In genomic region chr7:126860987-126861386, GRCm38 (mm10) we compare ENCODE assay signal across 8 mouse cellular contexts. TPM values are rescaled to one million over a fixed set of nuclear protein-coding genes. Genes with fewer than 3 reads are reported as not detected.
DNase-seq lines count a peak whose midpoint lies in the region; ATAC-seq and TF ChIP-seq lines count a peak whose summit lies in the region.

No protein-coding gene starts in this region.

- H3K4me1 ChIP-seq in heart, postnatal 0 days (ENCODE audit: control insufficient read depth, insufficient read depth) = peaks cover 16% of the 10 kb centered on the region
- peaks cover 2 to 19% of the 10 kb centered on the region in 2 experiments; a peak in 3 of 4 replicates for H3K4me1 ChIP-seq in MEL (ENCODE audit: control insufficient read depth in 1 of 2, insufficient read depth in 2 of 2, low read length in 2 of 2)
- peaks cover 15% of the 10 kb centered on the region for H3K4me1 ChIP-seq in hindbrain, embryonic 11.5 days (replicated peaks; ENCODE audit: control insufficient read depth, insufficient read depth, low read length)
- peaks cover 26% of the 10 kb centered on the region for H3K4me1 ChIP-seq in midbrain, embryonic 11.5 days (ENCODE audit: control insufficient read depth, insufficient read depth, low read length)

- no peak for ATAC-seq in heart, postnatal 0 days (ENCODE audit: insufficient read depth, low read depth)
- no peak for ATAC-seq in hindbrain, embryonic 11.5 days (ENCODE audit: low FRiP score)
- no peak for ATAC-seq in midbrain, embryonic 11.5 days (ENCODE audit: low FRiP score)

- no peak for TF ChIP-seq EP300 in heart, postnatal 0 days (IDR thresholded peaks at IDR 0.05; ENCODE audit: low read depth)
- no peak for TF ChIP-seq EP300 in MEL (IDR thresholded peaks at IDR 0.05; ENCODE audit: low read depth in 1 of 2, low read length in 2 of 2)

- peaks cover 59% of the 10 kb centered on the region for H3K36me3 ChIP-seq in heart, postnatal 0 days (replicated peaks; ENCODE audit: control insufficient read depth, insufficient read depth, low read length)
- H3K36me3 ChIP-seq in MEL (ENCODE audit: control insufficient read depth in 1 of 2, insufficient read depth in 2 of 2, low read length in 2 of 2) = peaks cover 1 to 22% of the 10 kb centered on the region in 2 experiments
- H3K36me3 ChIP-seq in hindbrain, embryonic 11.5 days (ENCODE audit: control insufficient read depth, insufficient read depth, low read length) = peaks cover 12% of the 10 kb centered on the region; the same call in 1 of the 2 replicates
- H3K36me3 ChIP-seq in midbrain, embryonic 11.5 days (ENCODE audit: control insufficient read depth, insufficient read depth, low read length) = peaks cover 19% of the 10 kb centered on the region

- 61% methylated on average over 5 of the region's 5 CpGs for WGBS in heart, postnatal 0 days
- 68% methylated on average over 5 of the region's 5 CpGs for WGBS in hindbrain, embryonic 11.5 days
- WGBS in midbrain, embryonic 11.5 days = 83% methylated on average over 5 of the region's 5 CpGs

- H3K27ac ChIP-seq in heart, postnatal 0 days (ENCODE audit: low read depth) = no peak overlapping the region
- peak overlapping the region; percentile 92 for H3K27ac ChIP-seq in MEL (ENCODE audit: control insufficient read depth, low read depth, low read length)
- H3K27ac ChIP-seq in hindbrain, embryonic 11.5 days (ENCODE audit: low read depth, low read length) = no peak overlapping the region
- H3K27ac ChIP-seq in midbrain, embryonic 11.5 days (ENCODE audit: low read depth, low read length) = no peak overlapping the region

- H3K27me3 ChIP-seq in heart, postnatal 0 days (ENCODE audit: control insufficient read depth, insufficient read depth, low read length) = no peaks in the 10 kb centered on the region
- no peaks in the 10 kb centered on the region for H3K27me3 ChIP-seq in MEL (ENCODE audit: control insufficient read depth in 1 of 2, insufficient read depth in 2 of 2, low read length in 2 of 2)
- no peaks in the 10 kb centered on the region for H3K27me3 ChIP-seq in hindbrain, embryonic 11.5 days (ENCODE audit: control insufficient read depth, insufficient read depth, low read length)
- H3K27me3 ChIP-seq in midbrain, embryonic 11.5 days (ENCODE audit: control insufficient read depth, insufficient read depth, low read length) = no peaks in the 10 kb centered on the region

- H3K4me3 ChIP-seq in heart, postnatal 0 days (ENCODE audit: low read depth, low read length) = peak overlapping the region; percentile 73
- peak overlapping the region; percentile 53 to 83 for H3K4me3 ChIP-seq in MEL (ENCODE audit: control insufficient read depth in 1 of 2, insufficient read depth in 1 of 2, low read depth in 2 of 2, low read length in 2 of 2)
- peak overlapping the region; percentile 60 for H3K4me3 ChIP-seq in hindbrain, embryonic 11.5 days (ENCODE audit: low read depth, low read length)
- peak overlapping the region; percentile 57 for H3K4me3 ChIP-seq in midbrain, embryonic 11.5 days (ENCODE audit: low read depth, low read length)

- peaks cover 26% of the 10 kb centered on the region for H3K79me2 ChIP-seq in MEL (ENCODE audit: control insufficient read depth, insufficient read depth, low read length, poor library complexity)

- H3K9ac ChIP-seq in heart, postnatal 0 days (replicated peaks; ENCODE audit: low read depth, low read length) = peak overlapping the region; percentile 62
- peak overlapping the region; percentile 89 for H3K9ac ChIP-seq in MEL (ENCODE audit: control insufficient read depth, low read depth, low read length, poor library complexity, severe bottlenecking)
- H3K9ac ChIP-seq in hindbrain, embryonic 11.5 days (ENCODE audit: low read depth, low read length) = peak overlapping the region; percentile 67
- H3K9ac ChIP-seq in midbrain, embryonic 11.5 days (ENCODE audit: low read length) = peak overlapping the region; percentile 81

- H3K4me2 ChIP-seq in heart, postnatal 0 days (ENCODE audit: low read depth, low read length) = peak overlapping the region; percentile 70
- peak overlapping the region; percentile 78 for H3K4me2 ChIP-seq in hindbrain, embryonic 11.5 days (replicated peaks; ENCODE audit: low read depth, low read length)
- peak overlapping the region; percentile 66 for H3K4me2 ChIP-seq in midbrain, embryonic 11.5 days

- peak in 1 of 2 experiments; percentile 2; a peak in 1 of 4 replicates for TF ChIP-seq POLR2A in MEL (IDR thresholded peaks at IDR 0.05; ENCODE audit: control insufficient read depth in 1 of 2, insufficient read depth in 1 of 2, low read depth in 1 of 2, low read length in 2 of 2, poor library complexity in 1 of 2)

- no peaks in the 10 kb centered on the region for H3K9me3 ChIP-seq in heart, postnatal 0 days (replicated peaks; ENCODE audit: control insufficient read depth, low read length)
- H3K9me3 ChIP-seq in MEL (replicated peaks; ENCODE audit: insufficient read depth, low read length) = no peaks in the 10 kb centered on the region
- H3K9me3 ChIP-seq in hindbrain, embryonic 11.5 days (ENCODE audit: control insufficient read depth, low read length) = no peaks in the 10 kb centered on the region
- H3K9me3 ChIP-seq in midbrain, embryonic 11.5 days (ENCODE audit: control insufficient read depth, low read length) = no peaks in the 10 kb centered on the region

- TF ChIP-seq CTCF in heart, postnatal 0 days (IDR thresholded peaks at IDR 0.05; ENCODE audit: low read depth) = no peak
- no peak for TF ChIP-seq CTCF in MEL (IDR thresholded peaks at IDR 0.05 in 2 of 3, conservative IDR thresholded peaks at IDR 0.05 in 1 of 3; ENCODE audit: control insufficient read depth in 1 of 3, insufficient read depth in 1 of 3, low read depth in 2 of 3, low read length in 3 of 3, poor library complexity in 1 of 3, severe bottlenecking in 1 of 3)

- DNase-seq in heart, postnatal 0 days (ENCODE audit: low spot score) = no peak
- DNase-seq in heart, adult 11 months = no peak
- DNase-seq in MEL (ENCODE audit: low read depth, low spot score) = peak; percentile 60
- no peak for DNase-seq in hindbrain, embryonic 11.5 days (ENCODE audit: low spot score)
- DNase-seq in midbrain, embryonic 11.5 days (ENCODE audit: low spot score, missing footprints) = no peak
- DNase-seq in cerebellum, postnatal 14 days = no peak
- no peak for DNase-seq in cerebellum, postnatal 10 days
- no peak for DNase-seq in thymus, postnatal 4 days

- no peak for TF ChIP-seq RAD21 in MEL (IDR thresholded peaks at IDR 0.05; ENCODE audit: low read depth, low read length)

TF ChIP-seq in MEL, 35 proteins besides CTCF, POLR2A, EP300 and RAD21 (continues in another document):
- TF ChIP-seq TCF12 (IDR thresholded peaks at IDR 0.05; ENCODE audit: low read depth, low read length) (no peak), HCFC1 (IDR thresholded peaks at IDR 0.05; ENCODE audit: low read depth, low read length) (no peak), MEF2A (IDR thresholded peaks at IDR 0.05; ENCODE audit: extremely low read depth, insufficient replicate concordance, low read depth, low read length, poor library complexity, severe bottlenecking) (no peak)

RNA-seq across cellular contexts. Expression of gene Hirip3, which starts 0.8 kb away (rescaled TPM):
- 2.6 and 5.3 TPM in 2 replicates for total RNA-seq in heart, postnatal 0 days (2014; rRNA removed; ENCODE audit: low replicate concordance)
- polyA plus RNA-seq in heart, postnatal 0 days (2015; fragmentation: Nextera tagmentation; extraction: Ambion mirVana) = 6.6 and 8.6 TPM in 2 replicates
- total RNA-seq in MEL (2012; rRNA removed) = 44.0 and 55.6 TPM in 2 replicates
- polyA plus RNA-seq in MEL (2012; ENCODE audit: insufficient read depth in 1 of 2, insufficient read length in 2 of 2, low read depth in 1 of 2, low replicate concordance in 2 of 2, missing spikeins in 1 of 2) = 100 to 1,000 TPM in 1 of 2 experiments, not detected in 1; 137 TPM
- polyA plus RNA-seq in hindbrain, embryonic 11.5 days (2014; fragmentation: Nextera tagmentation; extraction: Ambion mirVana) = 22.0 and 25.2 TPM in 2 replicates
- 23.8 and 28.4 TPM in 2 replicates for polyA plus RNA-seq in midbrain, embryonic 11.5 days (2014; fragmentation: Nextera tagmentation; extraction: Ambion mirVana)

RNA-seq across cellular contexts. Expression of gene Ino80e, which starts 1.2 kb away (rescaled TPM):
- total RNA-seq in heart, postnatal 0 days (2014; rRNA removed; ENCODE audit: low replicate concordance) = 16.6 and 29.5 TPM in 2 replicates
- 35.8 and 37.0 TPM in 2 replicates for polyA plus RNA-seq in heart, postnatal 0 days (2015; fragmentation: Nextera tagmentation; extraction: Ambion mirVana)
- total RNA-seq in MEL (2012; rRNA removed) = 77.1 and 93.0 TPM in 2 replicates
- 100 to 1,000 TPM; 189 to 476 TPM for polyA plus RNA-seq in MEL (2012; ENCODE audit: insufficient read depth in 1 of 2, insufficient read length in 2 of 2, low read depth in 1 of 2, low replicate concordance in 2 of 2, missing spikeins in 1 of 2)
- polyA plus RNA-seq in hindbrain, embryonic 11.5 days (2014; fragmentation: Nextera tagmentation; extraction: Ambion mirVana) = 89.3 and 89.4 TPM in 2 replicates
- polyA plus RNA-seq in midbrain, embryonic 11.5 days (2014; fragmentation: Nextera tagmentation; extraction: Ambion mirVana) = 92.6 and 99.7 TPM in 2 replicates

RNA-seq across cellular contexts. Expression of gene Doc2a, which starts 13.8 kb away (rescaled TPM):
- total RNA-seq in heart, postnatal 0 days (2014; rRNA removed; ENCODE audit: low replicate concordance) = 0.73 TPM in 1 of 2 replicates, not detected in the other
- not detected in 2 replicates for polyA plus RNA-seq in heart, postnatal 0 days (2015; fragmentation: Nextera tagmentation; extraction: Ambion mirVana)
- 1.6 and 2.3 TPM in 2 replicates for total RNA-seq in MEL (2012; rRNA removed)
- not detected for polyA plus RNA-seq in MEL (2012; ENCODE audit: insufficient read depth in 1 of 2, insufficient read length in 2 of 2, low read depth in 1 of 2, low replicate concordance in 2 of 2, missing spikeins in 1 of 2)
- 3.4 and 3.7 TPM in 2 replicates for polyA plus RNA-seq in hindbrain, embryonic 11.5 days (2014; fragmentation: Nextera tagmentation; extraction: Ambion mirVana)
- 4.1 and 4.8 TPM in 2 replicates for polyA plus RNA-seq in midbrain, embryonic 11.5 days (2014; fragmentation: Nextera tagmentation; extraction: Ambion mirVana)

RNA-seq across cellular contexts. Expression of gene Taok2, which starts 23.5 kb away (rescaled TPM):
- 47.4 and 47.9 TPM in 2 replicates for total RNA-seq in heart, postnatal 0 days (2014; rRNA removed; ENCODE audit: low replicate concordance)
- polyA plus RNA-seq in heart, postnatal 0 days (2015; fragmentation: Nextera tagmentation; extraction: Ambion mirVana) = 17.9 and 20.9 TPM in 2 replicates
- total RNA-seq in MEL (2012; rRNA removed) = 26.2 and 34.2 TPM in 2 replicates
- 10 to 100 TPM; 29.0 to 52.3 TPM for polyA plus RNA-seq in MEL (2012; ENCODE audit: insufficient read depth in 1 of 2, insufficient read length in 2 of 2, low read depth in 1 of 2, low replicate concordance in 2 of 2, missing spikeins in 1 of 2)
- polyA plus RNA-seq in hindbrain, embryonic 11.5 days (2014; fragmentation: Nextera tagmentation; extraction: Ambion mirVana) = 27.3 and 31.2 TPM in 2 replicates
- 25.7 and 27.2 TPM in 2 replicates for polyA plus RNA-seq in midbrain, embryonic 11.5 days (2014; fragmentation: Nextera tagmentation; extraction: Ambion mirVana)

RNA-seq across cellular contexts. Expression of gene 4930451I11Rik, which starts 29.5 kb away (rescaled TPM):
- not detected in 2 replicates for total RNA-seq in heart, postnatal 0 days (2014; rRNA removed; ENCODE audit: low replicate concordance)
- polyA plus RNA-seq in heart, postnatal 0 days (2015; fragmentation: Nextera tagmentation; extraction: Ambion mirVana) = not detected in 2 replicates
- total RNA-seq in MEL (2012; rRNA removed) = not detected in 2 replicates
- polyA plus RNA-seq in MEL (2012; ENCODE audit: insufficient read depth in 1 of 2, insufficient read length in 2 of 2, low read depth in 1 of 2, low replicate concordance in 2 of 2, missing spikeins in 1 of 2) = not detected
- polyA plus RNA-seq in hindbrain, embryonic 11.5 days (2014; fragmentation: Nextera tagmentation; extraction: Ambion mirVana) = not detected in 2 replicates
- polyA plus RNA-seq in midbrain, embryonic 11.5 days (2014; fragmentation: Nextera tagmentation; extraction: Ambion mirVana) = not detected in 2 replicates
